ENCODE assay signal across 8 mouse cellular contexts in the genomic region with DNA sequence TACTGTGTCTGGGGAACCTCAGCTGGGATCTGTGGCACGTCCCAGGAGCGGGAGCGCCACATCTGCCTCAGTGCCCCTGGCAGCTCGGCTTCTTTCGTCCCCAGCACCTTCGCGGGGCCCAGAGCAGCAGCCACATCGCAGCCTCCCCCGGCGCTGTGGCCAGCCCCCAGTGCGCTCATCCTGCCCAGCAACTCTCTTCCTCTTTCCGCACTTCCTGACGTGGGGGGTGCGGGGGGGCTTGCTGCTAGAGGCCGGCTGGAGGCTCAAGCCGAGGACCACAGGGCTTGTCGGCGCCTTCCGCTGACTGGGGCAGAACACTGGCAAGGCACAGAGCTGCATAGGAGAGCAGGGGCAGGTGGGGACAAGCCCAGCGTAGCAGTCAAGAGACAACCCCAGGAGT. TPM values are rescaled to one million over a fixed set of nuclear protein-coding genes. Genes with fewer than 3 reads are reported as not detected.
DNase-seq lines count a peak whose midpoint lies in the region; ATAC-seq and TF ChIP-seq lines count a peak whose summit lies in the region.

No protein-coding gene starts in this region.

- H3K4me1 ChIP-seq in embryonic facial prominence, embryonic 15.5 days = peaks cover 35% of the 10 kb centered on the region
- peaks cover 16% of the 10 kb centered on the region for H3K4me1 ChIP-seq in hindbrain, embryonic 12.5 days
- H3K4me1 ChIP-seq in limb, embryonic 15.5 days = peaks cover 44% of the 10 kb centered on the region
- peaks cover 13% of the 10 kb centered on the region for H3K4me1 ChIP-seq in midbrain, embryonic 14.5 days (ENCODE audit: control insufficient read depth, insufficient read depth, low read length)

- H3K4me3 ChIP-seq in left cerebral cortex, adult 2 months = 0 out of 2 replicates have a peak overlapping the region, but pooled peaks have one; percentile 16
- H3K4me3 ChIP-seq in embryonic facial prominence, embryonic 15.5 days (replicated peaks) = peak overlapping the region; percentile 84
- no peak overlapping the region for H3K4me3 ChIP-seq in hindbrain, embryonic 12.5 days
- H3K4me3 ChIP-seq in limb, embryonic 15.5 days = peak overlapping the region; percentile 92
- H3K4me3 ChIP-seq in midbrain, embryonic 14.5 days (replicated peaks; ENCODE audit: low read depth, low read length) = no peak overlapping the region

- H3K9me3 ChIP-seq in embryonic facial prominence, embryonic 15.5 days (replicated peaks) = no peaks in the 10 kb centered on the region
- no peaks in the 10 kb centered on the region for H3K9me3 ChIP-seq in hindbrain, embryonic 12.5 days (replicated peaks)
- H3K9me3 ChIP-seq in limb, embryonic 15.5 days = no peaks in the 10 kb centered on the region
- H3K9me3 ChIP-seq in midbrain, embryonic 14.5 days (ENCODE audit: control insufficient read depth, low read length) = no peaks in the 10 kb centered on the region

- DNase-seq in left cerebral cortex, adult 2 months (ENCODE audit: extremely low spot score in 1 of 2, low spot score in 2 of 2) = no peak
- no peak for DNase-seq in left cerebral cortex, adult 9 months (ENCODE audit: low spot score in 2 of 2)
- no peak for DNase-seq in midbrain, embryonic 14.5 days
- peak; percentile 47 to 69 for DNase-seq in thymus, postnatal 36 days
- no peak for DNase-seq in frontal cortex, adult 2 months (ENCODE audit: extremely low spot score in 1 of 2, low spot score in 1 of 2)

- no peak for ATAC-seq in embryonic facial prominence, embryonic 15.5 days (ENCODE audit: insufficient number of reproducible peaks, low FRiP score, low TSS enrichment, low read depth)
- no peak for ATAC-seq in hindbrain, embryonic 12.5 days (ENCODE audit: low FRiP score)
- ATAC-seq in limb, embryonic 15.5 days (ENCODE audit: insufficient number of reproducible peaks, low FRiP score, low TSS enrichment, low read depth) = no peak
- no peak for ATAC-seq in midbrain, embryonic 14.5 days (ENCODE audit: low FRiP score, low TSS enrichment)

- H3K36me3 ChIP-seq in embryonic facial prominence, embryonic 15.5 days = no peaks in the 10 kb centered on the region
- H3K36me3 ChIP-seq in hindbrain, embryonic 12.5 days = no peaks in the 10 kb centered on the region
- H3K36me3 ChIP-seq in limb, embryonic 15.5 days = no peaks in the 10 kb centered on the region
- H3K36me3 ChIP-seq in midbrain, embryonic 14.5 days (ENCODE audit: control insufficient read depth, insufficient read depth, low read length) = no peaks in the 10 kb centered on the region

- TF ChIP-seq CTCF in left cerebral cortex, adult 2 months (IDR thresholded peaks at IDR 0.05) = no peak

- intact Hi-C loops in left cerebral cortex, adult 2 months (cut with DNase I) = no loop called here

- H3K27me3 ChIP-seq in embryonic facial prominence, embryonic 15.5 days = no peaks in the 10 kb centered on the region
- H3K27me3 ChIP-seq in hindbrain, embryonic 12.5 days = peaks cover 18% of the 10 kb centered on the region
- H3K27me3 ChIP-seq in limb, embryonic 15.5 days = peaks cover 2% of the 10 kb centered on the region; the same call in 1 of the 2 replicates
- no peaks in the 10 kb centered on the region for H3K27me3 ChIP-seq in midbrain, embryonic 14.5 days (ENCODE audit: control insufficient read depth, insufficient read depth, low read length)

- peak overlapping the region; percentile 55; the same call in 1 of the 2 replicates for H3K27ac ChIP-seq in left cerebral cortex, adult 2 months
- H3K27ac ChIP-seq in embryonic facial prominence, embryonic 15.5 days (replicated peaks) = peak overlapping the region; percentile 86
- H3K27ac ChIP-seq in hindbrain, embryonic 12.5 days = no peak overlapping the region
- peak overlapping the region; percentile 81 for H3K27ac ChIP-seq in limb, embryonic 15.5 days
- no peak overlapping the region for H3K27ac ChIP-seq in midbrain, embryonic 14.5 days (replicated peaks; ENCODE audit: low read depth, low read length)

- 16% methylated on average over 20 of the region's 20 CpGs for WGBS in embryonic facial prominence, embryonic 15.5 days
- WGBS in hindbrain, embryonic 12.5 days = 17% methylated on average over 20 of the region's 20 CpGs
- 18% methylated on average over 20 of the region's 20 CpGs for WGBS in limb, embryonic 15.5 days
- 23% methylated on average over 20 of the region's 20 CpGs for WGBS in midbrain, embryonic 14.5 days

- H3K9ac ChIP-seq in embryonic facial prominence, embryonic 15.5 days = peak overlapping the region; percentile 28; the same call in 1 of the 2 replicates
- H3K9ac ChIP-seq in hindbrain, embryonic 12.5 days = 0 out of 2 replicates have a peak overlapping the region, but pooled peaks have one; percentile 39
- no peak overlapping the region for H3K9ac ChIP-seq in limb, embryonic 15.5 days
- H3K9ac ChIP-seq in midbrain, embryonic 14.5 days (replicated peaks; ENCODE audit: low read length) = no peak overlapping the region

- H3K4me2 ChIP-seq in embryonic facial prominence, embryonic 15.5 days (replicated peaks) = peak overlapping the region; percentile 85
- peak overlapping the region; percentile 16; the same call in 1 of the 2 replicates for H3K4me2 ChIP-seq in hindbrain, embryonic 12.5 days (replicated peaks)
- peak overlapping the region; percentile 87 for H3K4me2 ChIP-seq in limb, embryonic 15.5 days
- H3K4me2 ChIP-seq in midbrain, embryonic 14.5 days (ENCODE audit: low read length) = peak overlapping the region; percentile 2; the same call in 1 of the 2 replicates

RNA-seq across cellular contexts. Expression of a gene that starts 10.2 kb away (rescaled TPM):
- total RNA-seq in left cerebral cortex, adult 2 months (2021) = 100 to 1,000 TPM; 553 to 561 TPM
- polyA plus RNA-seq in embryonic facial prominence, embryonic 15.5 days (2015; fragmentation: Nextera tagmentation; extraction: Ambion mirVana) = 36.3 and 39.9 TPM in 2 replicates
- 30.9 and 31.9 TPM in 2 replicates for polyA plus RNA-seq in hindbrain, embryonic 12.5 days (2016; fragmentation: Nextera tagmentation; extraction: Ambion mirVana)
- polyA plus RNA-seq in limb, embryonic 15.5 days (2015; fragmentation: Nextera tagmentation; extraction: Ambion mirVana) = 30.9 and 35.9 TPM in 2 replicates
- polyA plus RNA-seq in midbrain, embryonic 14.5 days (2014; fragmentation: Nextera tagmentation; extraction: Ambion mirVana) = 27.5 and 32.0 TPM in 2 replicates
- 590 and 632 TPM in 2 replicates for polyA plus RNA-seq in frontal cortex, adult 2 months (2012; rRNA removed)

RNA-seq across cellular contexts. Expression of a gene that starts 19.9 kb away (rescaled TPM):
- not detected for total RNA-seq in left cerebral cortex, adult 2 months (2021)
- polyA plus RNA-seq in embryonic facial prominence, embryonic 15.5 days (2015; fragmentation: Nextera tagmentation; extraction: Ambion mirVana) = 0.67 and 0.79 TPM in 2 replicates
- 0.50 and 0.57 TPM in 2 replicates for polyA plus RNA-seq in hindbrain, embryonic 12.5 days (2016; fragmentation: Nextera tagmentation; extraction: Ambion mirVana)
- 0.45 TPM in 2 replicates for polyA plus RNA-seq in limb, embryonic 15.5 days (2015; fragmentation: Nextera tagmentation; extraction: Ambion mirVana)
- polyA plus RNA-seq in midbrain, embryonic 14.5 days (2014; fragmentation: Nextera tagmentation; extraction: Ambion mirVana) = 0.14 and 0.26 TPM in 2 replicates
- polyA plus RNA-seq in frontal cortex, adult 2 months (2012; rRNA removed) = 0.04 and 0.12 TPM in 2 replicates

RNA-seq across cellular contexts. Expression of a gene that starts 33.3 kb away (rescaled TPM):
- 10 to 100 TPM; 16.5 to 21.5 TPM for total RNA-seq in left cerebral cortex, adult 2 months (2021)
- polyA plus RNA-seq in embryonic facial prominence, embryonic 15.5 days (2015; fragmentation: Nextera tagmentation; extraction: Ambion mirVana) = 879 and 898 TPM in 2 replicates
- 904 and 962 TPM in 2 replicates for polyA plus RNA-seq in hindbrain, embryonic 12.5 days (2016; fragmentation: Nextera tagmentation; extraction: Ambion mirVana)
- polyA plus RNA-seq in limb, embryonic 15.5 days (2015; fragmentation: Nextera tagmentation; extraction: Ambion mirVana) = 899 and 1,046 TPM in 2 replicates
- polyA plus RNA-seq in midbrain, embryonic 14.5 days (2014; fragmentation: Nextera tagmentation; extraction: Ambion mirVana) = 131 and 196 TPM in 2 replicates
- polyA plus RNA-seq in frontal cortex, adult 2 months (2012; rRNA removed) = 53.6 and 61.5 TPM in 2 replicates

RNA-seq across cellular contexts. Expression of a gene that starts 38.4 kb away (rescaled TPM):
- 10 to 100 TPM; 47.9 to 59.9 TPM for total RNA-seq in left cerebral cortex, adult 2 months (2021)
- 0.25 and 0.49 TPM in 2 replicates for polyA plus RNA-seq in embryonic facial prominence, embryonic 15.5 days (2015; fragmentation: Nextera tagmentation; extraction: Ambion mirVana)
- 0.77 and 1.0 TPM in 2 replicates for polyA plus RNA-seq in hindbrain, embryonic 12.5 days (2016; fragmentation: Nextera tagmentation; extraction: Ambion mirVana)
- polyA plus RNA-seq in limb, embryonic 15.5 days (2015; fragmentation: Nextera tagmentation; extraction: Ambion mirVana) = 0.20 and 0.29 TPM in 2 replicates
- 0.34 and 0.65 TPM in 2 replicates for polyA plus RNA-seq in midbrain, embryonic 14.5 days (2014; fragmentation: Nextera tagmentation; extraction: Ambion mirVana)
- polyA plus RNA-seq in frontal cortex, adult 2 months (2012; rRNA removed) = 36.1 and 39.2 TPM in 2 replicates

RNA-seq across cellular contexts. Expression of a gene that starts 58.9 kb away (rescaled TPM):
- 1 to 10 TPM; 2.3 TPM for total RNA-seq in left cerebral cortex, adult 2 months (2021)
- 36.8 and 44.3 TPM in 2 replicates for polyA plus RNA-seq in embryonic facial prominence, embryonic 15.5 days (2015; fragmentation: Nextera tagmentation; extraction: Ambion mirVana)
- 2.1 and 2.9 TPM in 2 replicates for polyA plus RNA-seq in hindbrain, embryonic 12.5 days (2016; fragmentation: Nextera tagmentation; extraction: Ambion mirVana)
- 30.4 and 31.9 TPM in 2 replicates for polyA plus RNA-seq in limb, embryonic 15.5 days (2015; fragmentation: Nextera tagmentation; extraction: Ambion mirVana)
- 0.69 and 2.0 TPM in 2 replicates for polyA plus RNA-seq in midbrain, embryonic 14.5 days (2014; fragmentation: Nextera tagmentation; extraction: Ambion mirVana)
- 1.7 and 1.8 TPM in 2 replicates for polyA plus RNA-seq in frontal cortex, adult 2 months (2012; rRNA removed)

Comparison
In these comparisons a context has a peak if more than half of its experiments do, and no peak if none do; other contexts are left out.
1. DNase-seq: peak in thymus, postnatal 36 days (2 of 2); none in left cerebral cortex, adult 2 months (0 of 2), left cerebral cortex, adult 9 months (0 of 2), midbrain, embryonic 14.5 days (single experiment) and frontal cortex, adult 2 months (0 of 2).
2. H3K27ac ChIP-seq: peak in left cerebral cortex, adult 2 months (single experiment), embryonic facial prominence, embryonic 15.5 days (single experiment) and limb, embryonic 15.5 days (single experiment); none in hindbrain, embryonic 12.5 days (single experiment) and midbrain, embryonic 14.5 days (single experiment).
3. H3K4me3 ChIP-seq: peak in left cerebral cortex, adult 2 months (single experiment), embryonic facial prominence, embryonic 15.5 days (single experiment) and limb, embryonic 15.5 days (single experiment); none in hindbrain, embryonic 12.5 days (single experiment) and midbrain, embryonic 14.5 days (single experiment).
4. H3K4me2 ChIP-seq: peak in every context shown above with its lines; median percentile 87 in limb, embryonic 15.5 days; 85 in embryonic facial prominence, embryonic 15.5 days; 16 in hindbrain, embryonic 12.5 days; 2 in midbrain, embryonic 14.5 days.
5. H3K9ac ChIP-seq: peak in embryonic facial prominence, embryonic 15.5 days (single experiment) and hindbrain, embryonic 12.5 days (single experiment); none in limb, embryonic 15.5 days (single experiment) and midbrain, embryonic 14.5 days (single experiment).
6. RNA of a gene that starts 10.2 kb away (polyA plus RNA-seq): 590 to 632 TPM in frontal cortex, adult 2 months; 36.3 to 39.9 TPM in embryonic facial prominence, embryonic 15.5 days, 27.5 to 32.0 TPM in midbrain, embryonic 14.5 days, 30.9 to 31.9 TPM in hindbrain, embryonic 12.5 days and 30.9 to 35.9 TPM in limb, embryonic 15.5 days; every median in the first group is over 10 times any median in the second.